Mouse (Mus musculus) megakaryocyte-erythroid progenitor cell, adult 5 weeks (primary cell): ENCODE results near the gene Tigd4. TPM values are rescaled to one million over a fixed set of nuclear protein-coding genes. Genes with fewer than 3 reads are reported as not detected.

Source experiments
- polyA plus RNA-seq: library from polyadenylated mRNA; stranded (reverse); fragments of >175 nt; gene quantifications from 2 replicates; pipeline ENCODE4 v1.2.3, GENCODE M21; 2012

Gene Tigd4
- 0.02 TPM in 1 of 2 replicates, not detected in the other for polyA plus RNA-seq

GRCm38 (mm10) chr3:84593274-84593673 is at the start of gene Tigd4:
Tigd4 (plus strand) TSS chr3:84593574.

GRCm38 (mm10) chr3:84582023-84582912 is 11.1 kb upstream of the Tigd4 start, which contains the start of gene Arfip1:
Arfip1 (minus strand) TSS chr3:84582625.

Other genes with a start within 250 kb of the Tigd4 start
- gene Fhdc1, start 113.1 kb upstream of the Tigd4 start, polyA plus RNA-seq, result 3.3 and 3.6 TPM in 2 replicates
- gene Arfip1, start 10.9 kb upstream of the Tigd4 start, polyA plus RNA-seq, result 12.8 and 15.3 TPM in 2 replicates
- 0.56 and 0.73 TPM in 2 replicates for gene Tmem154, start 72.6 kb downstream of the Tigd4 start, polyA plus RNA-seq
- gene Fbxw7, start 221.7 kb downstream of the Tigd4 start, polyA plus RNA-seq, result 3.9 and 5.7 TPM in 2 replicates